Comparison of ENCODE assay signal across 8 mouse cellular contexts in the genomic region with DNA sequence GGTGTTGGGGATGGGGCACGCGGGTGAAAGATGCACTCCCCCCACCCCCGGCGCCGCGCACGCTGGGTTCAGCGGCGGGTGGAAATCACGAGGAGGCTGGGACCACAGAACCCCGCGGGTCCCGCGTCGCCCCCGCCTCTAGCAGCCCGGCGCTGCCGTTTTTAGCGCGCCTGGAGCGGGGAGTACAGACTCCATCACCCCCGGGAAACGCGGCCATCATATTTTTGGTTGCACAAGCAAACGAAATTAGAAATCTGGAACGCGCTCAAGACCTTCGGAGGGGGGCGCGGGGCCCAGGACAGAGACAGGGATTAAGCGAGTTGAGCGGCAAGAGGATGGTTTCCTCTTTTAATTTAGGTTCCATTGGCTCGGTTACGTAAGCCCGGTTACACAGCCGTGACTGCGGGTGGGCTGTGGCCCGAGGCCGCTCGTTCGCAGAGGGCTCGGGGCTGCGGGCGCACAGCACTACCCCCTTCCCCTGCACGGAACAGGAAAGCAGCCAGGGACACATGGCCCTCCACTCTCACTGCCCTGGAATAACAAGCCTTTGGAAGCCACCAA.
DNase-seq lines count a peak whose midpoint lies in the region; ATAC-seq and TF ChIP-seq lines count a peak whose summit lies in the region.

No protein-coding gene starts in this region.

- peak overlapping the region; percentile 60 for H3K4me2 ChIP-seq in hindbrain, embryonic 16.5 days (ENCODE audit: low read length)
- peak overlapping the region; percentile 66 for H3K4me2 ChIP-seq in liver, embryonic 13.5 days
- H3K4me2 ChIP-seq in neural tube, embryonic 13.5 days = peak overlapping the region; percentile 80

- DNase-seq in lung, adult 2 months = peak; percentile 46
- no peak for DNase-seq in lung, postnatal 14 days
- DNase-seq in cerebellum, postnatal 14 days = peak; percentile 90 to 91
- peak; percentile 74 for DNase-seq in gastrocnemius, adult 2 months
- no peak for DNase-seq in liver, embryonic 13.5 days

- H3K9ac ChIP-seq in hindbrain, embryonic 16.5 days (ENCODE audit: low read depth, low read length) = peak overlapping the region; percentile 66
- H3K9ac ChIP-seq in liver, embryonic 13.5 days = no peak overlapping the region
- peak overlapping the region; percentile 80 for H3K9ac ChIP-seq in neural tube, embryonic 13.5 days

- 2% methylated on average over 46 of the region's 46 CpGs for WGBS in lung, adult 2 months
- WGBS in hindbrain, embryonic 16.5 days = under 1% methylated on average over 46 of the region's 46 CpGs
- 2% methylated on average over 46 of the region's 46 CpGs for WGBS in liver, embryonic 13.5 days (ENCODE audit: insufficient replicate concordance)
- WGBS in neural tube, embryonic 13.5 days = under 1% methylated on average over 46 of the region's 46 CpGs

- H3K9me3 ChIP-seq in hindbrain, embryonic 16.5 days (ENCODE audit: control insufficient read depth, low read length) = no peaks in the 10 kb centered on the region
- no peaks in the 10 kb centered on the region for H3K9me3 ChIP-seq in liver, embryonic 13.5 days (replicated peaks)
- H3K9me3 ChIP-seq in neural tube, embryonic 13.5 days = no peaks in the 10 kb centered on the region

- H3K27ac ChIP-seq in gastrocnemius, adult 2 months = peak overlapping the region; percentile 97
- H3K27ac ChIP-seq in hindbrain, embryonic 16.5 days (ENCODE audit: low read depth, low read length) = peak overlapping the region; percentile 84
- H3K27ac ChIP-seq in liver, embryonic 13.5 days = no peak overlapping the region
- H3K27ac ChIP-seq in neural tube, embryonic 13.5 days (replicated peaks) = peak overlapping the region; percentile 93

- peaks cover 5% of the 10 kb centered on the region; the same call in 1 of the 2 replicates for H3K4me1 ChIP-seq in lung, adult 2 months (ENCODE audit: control insufficient read depth, insufficient read depth, low read length)
- peaks cover 22% of the 10 kb centered on the region for H3K4me1 ChIP-seq in hindbrain, embryonic 16.5 days (ENCODE audit: control insufficient read depth, insufficient read depth, low read depth, low read length)
- peaks cover 16% of the 10 kb centered on the region for H3K4me1 ChIP-seq in liver, embryonic 13.5 days (replicated peaks)
- peaks cover 44% of the 10 kb centered on the region for H3K4me1 ChIP-seq in neural tube, embryonic 13.5 days (replicated peaks)

- ATAC-seq in hindbrain, embryonic 16.5 days = peak; percentile 59
- no peak for ATAC-seq in liver, embryonic 13.5 days (ENCODE audit: low read depth)
- ATAC-seq in neural tube, embryonic 13.5 days (ENCODE audit: low read depth) = peak; percentile 61
- no peak for ATAC-seq in megakaryocyte-erythroid progenitor cell, adult 5-6 weeks (replicated peaks; ENCODE audit: low FRiP score, low TSS enrichment, poor library complexity, severe bottlenecking)

- no peak for TF ChIP-seq POLR2A in lung, adult 2 months (IDR thresholded peaks at IDR 0.05; ENCODE audit: borderline replicate concordance, extremely low read depth, low read depth, low read length)

- peak overlapping the region; percentile 60 for H3K4me3 ChIP-seq in lung, adult 2 months (replicated peaks; ENCODE audit: extremely low read depth, low read depth, low read length)
- peak overlapping the region; percentile 83 for H3K4me3 ChIP-seq in gastrocnemius, adult 2 months
- H3K4me3 ChIP-seq in hindbrain, embryonic 16.5 days (ENCODE audit: low read length) = peak overlapping the region; percentile 42
- peak overlapping the region; percentile 44 for H3K4me3 ChIP-seq in liver, embryonic 13.5 days (replicated peaks)
- peak overlapping the region; percentile 45 for H3K4me3 ChIP-seq in neural tube, embryonic 13.5 days

- no peaks in the 10 kb centered on the region for H3K36me3 ChIP-seq in hindbrain, embryonic 16.5 days (ENCODE audit: control insufficient read depth, insufficient read depth, low read length)
- no peaks in the 10 kb centered on the region for H3K36me3 ChIP-seq in liver, embryonic 13.5 days
- H3K36me3 ChIP-seq in neural tube, embryonic 13.5 days = no peaks in the 10 kb centered on the region

- intact Hi-C loops in gastrocnemius, adult 2 months (cut with DNase I) = no loop called here

- no peak for TF ChIP-seq CTCF in lung, adult 2 months (IDR thresholded peaks at IDR 0.05; ENCODE audit: insufficient read depth, low read length)
- no peak for TF ChIP-seq CTCF in gastrocnemius, adult 2 months (IDR thresholded peaks at IDR 0.05)

- no peaks in the 10 kb centered on the region for H3K27me3 ChIP-seq in hindbrain, embryonic 16.5 days (replicated peaks; ENCODE audit: control insufficient read depth, insufficient read depth, low read length)
- peaks cover 65% of the 10 kb centered on the region for H3K27me3 ChIP-seq in liver, embryonic 13.5 days
- no peaks in the 10 kb centered on the region for H3K27me3 ChIP-seq in neural tube, embryonic 13.5 days

Comparison
In these comparisons a context has a peak if more than half of its experiments do, and no peak if none do; other contexts are left out.
1. DNase-seq: peak in lung, adult 2 months (single experiment), cerebellum, postnatal 14 days (2 of 2) and gastrocnemius, adult 2 months (single experiment); none in lung, postnatal 14 days (single experiment) and liver, embryonic 13.5 days (single experiment).
2. ATAC-seq: peak in hindbrain, embryonic 16.5 days (single experiment) and neural tube, embryonic 13.5 days (single experiment); none in liver, embryonic 13.5 days (single experiment) and megakaryocyte-erythroid progenitor cell, adult 5-6 weeks (single experiment).
3. Peak in every context shown above with its lines, with median percentiles within 50 percentile points of each other: H3K4me3 ChIP-seq and H3K4me2 ChIP-seq.